Mouse (Mus musculus): ENCODE data around the gene Pccb. TPM values are rescaled to one million over a fixed set of nuclear protein-coding genes. Genes with fewer than 3 reads are reported as not detected.

The Pccb gene
- 19.7 and 19.8 TPM in 2 replicates for polyA plus RNA-seq (2015; fragmentation: Nextera tagmentation; extraction: Ambion mirVana)

GRCm38 (mm10) chr9:101034448-101035098 lies at the start of gene Pccb:
Pccb (minus strand) TSS chr9:101034898.
- Histone ChIP-seq H3K27ac (ENCODE audit: low read length) (peak within 1 kb of the TSS; percentile 97), H3K9me3 (ENCODE audit: low read length) (no peaks in the 10 kb centered on the region), H3K4me1 (ENCODE audit: insufficient read depth, low read depth, low read length) (peaks cover 8% of the 10 kb centered on the region; the same call in 1 of the 2 replicates), H3K9ac (replicated peaks; ENCODE audit: low read depth) (peak within 1 kb of the TSS; percentile 63), H3K4me3 (ENCODE audit: low read depth, low read length) (peak within 1 kb of the TSS; percentile 72), H3K4me2 (replicated peaks; ENCODE audit: low read depth, low read length) (peak within 1 kb of the TSS; percentile 68), H3K36me3 (ENCODE audit: insufficient read depth, low read length) (no peaks in the 10 kb centered on the region), H3K27me3 (replicated peaks; ENCODE audit: insufficient read depth, low read length) (no peaks in the 10 kb centered on the region)
- TF ChIP-seq EP300 (IDR thresholded peaks at IDR 0.05) (no peak), CTCF (IDR thresholded peaks at IDR 0.05) (peak; percentile 48)
- under 1% methylated on average over 56 of the region's 61 CpGs for WGBS
- ATAC-seq = peak; percentile 99
- DNase-seq (ENCODE audit: low spot score) = peak; percentile 98

- Histone ChIP-seq H3K9me3 (ENCODE audit: low read length) (no peaks in the 10 kb centered on the region), H3K27ac (ENCODE audit: low read length) (no peak overlapping the region), H3K9ac (replicated peaks; ENCODE audit: low read depth) (no peak overlapping the region), H3K36me3 (ENCODE audit: insufficient read depth, low read length) (no peaks in the 10 kb centered on the region), H3K4me3 (ENCODE audit: low read depth, low read length) (no peak overlapping the region), H3K4me2 (replicated peaks; ENCODE audit: low read depth, low read length) (no peak overlapping the region), H3K4me1 (ENCODE audit: insufficient read depth, low read depth, low read length) (peaks cover under 1% of the 10 kb centered on the region; the same call in 1 of the 2 replicates), H3K27me3 (replicated peaks; ENCODE audit: insufficient read depth, low read length) (no peaks in the 10 kb centered on the region)
- TF ChIP-seq EP300 (IDR thresholded peaks at IDR 0.05) (no peak), CTCF (IDR thresholded peaks at IDR 0.05) (no peak)
- no peak for DNase-seq (ENCODE audit: low spot score)
- no peak for ATAC-seq
- WGBS = 78% methylated on average over 3 of the region's 3 CpGs
Observed at GRCm38 (mm10) chr9:101083728-101084127, 49.0 kb upstream of the Pccb start.

- Histone ChIP-seq H3K4me3 (ENCODE audit: low read depth, low read length) (no peak overlapping the region), H3K4me1 (ENCODE audit: insufficient read depth, low read depth, low read length) (peaks cover 7% of the 10 kb centered on the region; the same call in 1 of the 2 replicates), H3K9ac (replicated peaks; ENCODE audit: low read depth) (no peak overlapping the region), H3K36me3 (ENCODE audit: insufficient read depth, low read length) (no peaks in the 10 kb centered on the region), H3K27ac (ENCODE audit: low read length) (peak overlapping the region; percentile 38; the same call in 1 of the 2 replicates), H3K27me3 (replicated peaks; ENCODE audit: insufficient read depth, low read length) (no peaks in the 10 kb centered on the region), H3K9me3 (ENCODE audit: low read length) (no peaks in the 10 kb centered on the region), H3K4me2 (replicated peaks; ENCODE audit: low read depth, low read length) (0 out of 2 replicates have a peak overlapping the region, but pooled peaks have one; percentile 51)
- TF ChIP-seq EP300 (IDR thresholded peaks at IDR 0.05) (0 out of 2 replicates have a peak, but pooled peaks have one; percentile 23), CTCF (IDR thresholded peaks at IDR 0.05) (peak; percentile 51)
- peak; percentile 70 for DNase-seq (ENCODE audit: low spot score)
- WGBS = 23% methylated on average over 3 of the region's 3 CpGs
- ATAC-seq = peak; percentile 51
Observed at GRCm38 (mm10) chr9:101080046-101080685, 45.5 kb upstream of the Pccb start.

- H3K4me2 ChIP-seq (replicated peaks; ENCODE audit: low read depth, low read length) = peak overlapping the region; percentile 51
- no peak overlapping the region for H3K9ac ChIP-seq (replicated peaks; ENCODE audit: low read depth)
- ATAC-seq (no peak), DNase-seq (ENCODE audit: low spot score) (no peak)
- H3K9me3 ChIP-seq (ENCODE audit: low read length) = no peaks in the 10 kb centered on the region
- peaks cover 7% of the 10 kb centered on the region; the same call in 1 of the 2 replicates for H3K4me1 ChIP-seq (ENCODE audit: insufficient read depth, low read depth, low read length)
- 49% methylated on average over 4 of the region's 4 CpGs for WGBS
- peak overlapping the region; percentile 20 for H3K4me3 ChIP-seq (ENCODE audit: low read depth, low read length)
- H3K27ac ChIP-seq (ENCODE audit: low read length) = peak overlapping the region; percentile 21; the same call in 1 of the 2 replicates
- no peak for TF ChIP-seq EP300 (IDR thresholded peaks at IDR 0.05)
- TF ChIP-seq CTCF (IDR thresholded peaks at IDR 0.05) = no peak
- no peaks in the 10 kb centered on the region for H3K36me3 ChIP-seq (ENCODE audit: insufficient read depth, low read length)
- no peaks in the 10 kb centered on the region for H3K27me3 ChIP-seq (replicated peaks; ENCODE audit: insufficient read depth, low read length)
Observed at GRCm38 (mm10) chr9:101078579-101078978, 43.9 kb upstream of the Pccb start.

GRCm38 (mm10) chr9:101077486-101077885 lies 42.8 kb upstream of the Pccb start:
- DNase-seq (ENCODE audit: low spot score) (no peak), ATAC-seq (no peak)

More at GRCm38 (mm10) chr9:101077486-101077885, 42.8 kb upstream of the Pccb start:
- H3K4me2 ChIP-seq (replicated peaks; ENCODE audit: low read depth, low read length) = peak overlapping the region; percentile 78
- H3K27me3 ChIP-seq (replicated peaks; ENCODE audit: insufficient read depth, low read length) = no peaks in the 10 kb centered on the region
- H3K36me3 ChIP-seq (ENCODE audit: insufficient read depth, low read length) = no peaks in the 10 kb centered on the region
- H3K9ac ChIP-seq (replicated peaks; ENCODE audit: low read depth) = 0 out of 2 replicates have a peak overlapping the region, but pooled peaks have one; percentile 97
- TF ChIP-seq CTCF (IDR thresholded peaks at IDR 0.05) = no peak; the same call in 1 of the 2 replicates
- TF ChIP-seq EP300 (IDR thresholded peaks at IDR 0.05) = no peak
- H3K9me3 ChIP-seq (ENCODE audit: low read length) = no peaks in the 10 kb centered on the region
- H3K4me3 ChIP-seq (ENCODE audit: low read depth, low read length) = peak overlapping the region; percentile 98
- H3K27ac ChIP-seq (ENCODE audit: low read length) = no peak overlapping the region
- H3K4me1 ChIP-seq (ENCODE audit: insufficient read depth, low read depth, low read length) = peaks cover 7% of the 10 kb centered on the region; the same call in 1 of the 2 replicates

Measured in lung, postnatal 0 days (tissue).